Comparison of ENCODE assay signal across 8 mouse cellular contexts in the genomic region with DNA sequence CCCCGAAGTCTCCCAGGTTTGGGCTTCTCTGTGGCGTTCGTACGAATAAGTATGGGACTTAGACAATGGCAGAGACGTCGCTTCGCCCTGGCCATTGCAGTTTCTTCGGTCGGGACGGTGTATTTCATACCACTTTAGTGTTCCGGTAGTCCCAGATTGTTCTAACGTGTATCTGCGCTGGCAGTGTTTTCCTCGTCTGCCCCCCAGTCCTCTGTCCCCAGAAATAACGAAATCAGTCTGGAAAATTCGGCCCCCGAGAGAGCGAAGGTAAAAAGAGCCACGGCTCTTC. TPM values are rescaled to one million over a fixed set of nuclear protein-coding genes. Genes with fewer than 3 reads are reported as not detected.
DNase-seq lines count a peak whose midpoint lies in the region; ATAC-seq lines count a peak whose summit lies in the region.

No protein-coding gene starts in this region.

- H3K9ac ChIP-seq in heart, embryonic 13.5 days: peak overlapping the region; percentile 98
- peak overlapping the region; percentile 88 for H3K9ac ChIP-seq in hindbrain, embryonic 11.5 days (ENCODE audit: low read depth, low read length)
- H3K9ac ChIP-seq in midbrain, embryonic 11.5 days (ENCODE audit: low read length): peak overlapping the region; percentile 95

- H3K27ac ChIP-seq in heart, embryonic 13.5 days (replicated peaks): peak overlapping the region; percentile 92
- H3K27ac ChIP-seq in hindbrain, embryonic 11.5 days (ENCODE audit: low read depth, low read length): peak overlapping the region; percentile 75
- H3K27ac ChIP-seq in midbrain, embryonic 11.5 days (ENCODE audit: low read depth, low read length): peak overlapping the region; percentile 84

- ATAC-seq in heart, embryonic 13.5 days (ENCODE audit: extremely low read depth, insufficient number of reproducible peaks, low FRiP score, low TSS enrichment): no peak
- no peak; the same call in 1 of the 2 replicates for ATAC-seq in hindbrain, embryonic 11.5 days (ENCODE audit: low FRiP score)
- no peak for ATAC-seq in midbrain, embryonic 11.5 days (ENCODE audit: low FRiP score)

- WGBS in heart, embryonic 13.5 days: under 1% methylated on average over 19 of the region's 19 CpGs
- WGBS in hindbrain, embryonic 11.5 days: under 1% methylated on average over 19 of the region's 19 CpGs
- WGBS in midbrain, embryonic 11.5 days: under 1% methylated on average over 19 of the region's 19 CpGs

- peak overlapping the region; percentile 84 for H3K4me2 ChIP-seq in heart, embryonic 13.5 days
- H3K4me2 ChIP-seq in hindbrain, embryonic 11.5 days (replicated peaks; ENCODE audit: low read depth, low read length): peak overlapping the region; percentile 59
- H3K4me2 ChIP-seq in midbrain, embryonic 11.5 days: peak overlapping the region; percentile 61

- H3K36me3 ChIP-seq in heart, embryonic 13.5 days: peaks cover 3% of the 10 kb centered on the region
- no peaks in the 10 kb centered on the region for H3K36me3 ChIP-seq in hindbrain, embryonic 11.5 days (ENCODE audit: control insufficient read depth, insufficient read depth, low read length)
- H3K36me3 ChIP-seq in midbrain, embryonic 11.5 days (ENCODE audit: control insufficient read depth, insufficient read depth, low read length): no peaks in the 10 kb centered on the region

- H3K27me3 ChIP-seq in heart, embryonic 13.5 days (replicated peaks): no peaks in the 10 kb centered on the region
- H3K27me3 ChIP-seq in hindbrain, embryonic 11.5 days (ENCODE audit: control insufficient read depth, insufficient read depth, low read length): no peaks in the 10 kb centered on the region
- H3K27me3 ChIP-seq in midbrain, embryonic 11.5 days (ENCODE audit: control insufficient read depth, insufficient read depth, low read length): no peaks in the 10 kb centered on the region

- H3K9me3 ChIP-seq in heart, embryonic 13.5 days: no peaks in the 10 kb centered on the region
- no peaks in the 10 kb centered on the region for H3K9me3 ChIP-seq in hindbrain, embryonic 11.5 days (ENCODE audit: control insufficient read depth, low read length)
- no peaks in the 10 kb centered on the region for H3K9me3 ChIP-seq in midbrain, embryonic 11.5 days (ENCODE audit: control insufficient read depth, low read length)

- H3K4me3 ChIP-seq in heart, embryonic 13.5 days: peak overlapping the region; percentile 93
- peak overlapping the region; percentile 77 for H3K4me3 ChIP-seq in hindbrain, embryonic 11.5 days (ENCODE audit: low read depth, low read length)
- H3K4me3 ChIP-seq in midbrain, embryonic 11.5 days (ENCODE audit: low read depth, low read length): peak overlapping the region; percentile 88

- no peak for DNase-seq in heart, postnatal 4 days
- peak; percentile 56 for DNase-seq in adipocyte (ENCODE audit: low spot score)
- DNase-seq in hindbrain, embryonic 11.5 days (ENCODE audit: low spot score): no peak
- DNase-seq in midbrain, embryonic 11.5 days (ENCODE audit: low spot score, missing footprints): no peak
- DNase-seq in gastrocnemius, postnatal 10 days: no peak
- no peak for DNase-seq in right cerebral cortex, postnatal 36 days (ENCODE audit: low spot score in 2 of 2)
- no peak for DNase-seq in spleen, adult 18-20 months

- peaks cover 35% of the 10 kb centered on the region for H3K4me1 ChIP-seq in heart, embryonic 13.5 days
- 0 out of 2 replicates have a peak, but pooled peaks cover 3% of the 10 kb centered on the region for H3K4me1 ChIP-seq in hindbrain, embryonic 11.5 days (replicated peaks; ENCODE audit: control insufficient read depth, insufficient read depth, low read length)
- H3K4me1 ChIP-seq in midbrain, embryonic 11.5 days (ENCODE audit: control insufficient read depth, insufficient read depth, low read length): peaks cover 12% of the 10 kb centered on the region; the same call in 1 of the 2 replicates

RNA-seq across cellular contexts. Expression of gene Cstf3, which starts 0.5 kb away (rescaled TPM):
- polyA plus RNA-seq in heart, embryonic 13.5 days (2015; fragmentation: Nextera tagmentation; extraction: Ambion mirVana): 49.2 and 56.3 TPM in 2 replicates
- total RNA-seq in heart, postnatal 4 days (2021): 10 to 100 TPM; 32.9 to 37.7 TPM
- 91.6 and 103 TPM in 2 replicates for polyA plus RNA-seq in hindbrain, embryonic 11.5 days (2014; fragmentation: Nextera tagmentation; extraction: Ambion mirVana)
- polyA plus RNA-seq in midbrain, embryonic 11.5 days (2014; fragmentation: Nextera tagmentation; extraction: Ambion mirVana): 94.8 and 106 TPM in 2 replicates
- 10 to 100 TPM; 12.4 to 17.0 TPM for total RNA-seq in gastrocnemius, postnatal 10 days (2021)
